Mouse (Mus musculus): Measurements from ENCODE around the gene Kcnj9.

The Kcnj9 gene

DNA sequence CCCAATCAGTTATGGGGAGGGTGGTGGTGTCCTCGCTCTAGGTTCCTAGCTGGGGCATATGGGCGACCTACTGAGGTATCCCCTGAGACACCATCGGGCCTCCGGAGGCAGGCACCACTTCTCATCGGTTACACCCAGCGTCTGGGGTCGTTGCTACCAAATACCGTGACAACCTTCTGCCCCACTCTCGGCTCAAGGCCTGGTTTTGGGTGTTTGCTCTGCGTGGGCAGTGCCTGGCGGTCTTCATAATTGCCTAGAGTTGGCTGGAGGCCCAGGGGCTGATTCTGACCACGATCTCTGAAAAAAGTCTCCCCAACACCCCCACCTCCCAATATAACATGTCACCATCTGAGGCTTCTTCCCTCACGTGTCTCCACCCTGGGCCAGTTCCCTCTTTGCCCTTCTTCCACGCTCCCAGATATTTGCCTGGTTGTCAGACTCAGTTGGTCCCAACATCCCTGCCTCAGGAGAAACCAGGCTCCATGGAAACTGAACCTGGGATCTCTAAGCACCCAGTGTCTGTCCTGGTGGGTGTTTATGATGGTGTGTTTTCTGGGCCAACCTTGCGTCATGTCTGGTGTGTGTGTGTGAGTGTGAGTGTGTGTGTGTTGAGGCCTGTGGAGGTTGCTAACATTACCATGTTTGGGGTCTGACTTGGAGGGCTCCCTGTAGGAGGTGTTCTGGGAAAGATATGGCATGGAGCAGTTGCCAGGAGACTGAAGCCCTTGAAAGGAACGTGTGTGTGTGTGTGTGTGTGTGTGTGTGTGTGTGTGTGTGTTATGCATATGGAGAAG is 16.2 kb downstream of the Kcnj9 start:
- peak in 1 of 2 experiments; percentile 28 for DNase-seq (ENCODE audit: low spot score in 2 of 2)

- peak; percentile 78 to 80 for DNase-seq (ENCODE audit: low spot score in 2 of 2)
These were observed 17.0 kb downstream of the Kcnj9 start for GRCm38 (mm10) chr1:172311921-172312767.

DNA sequence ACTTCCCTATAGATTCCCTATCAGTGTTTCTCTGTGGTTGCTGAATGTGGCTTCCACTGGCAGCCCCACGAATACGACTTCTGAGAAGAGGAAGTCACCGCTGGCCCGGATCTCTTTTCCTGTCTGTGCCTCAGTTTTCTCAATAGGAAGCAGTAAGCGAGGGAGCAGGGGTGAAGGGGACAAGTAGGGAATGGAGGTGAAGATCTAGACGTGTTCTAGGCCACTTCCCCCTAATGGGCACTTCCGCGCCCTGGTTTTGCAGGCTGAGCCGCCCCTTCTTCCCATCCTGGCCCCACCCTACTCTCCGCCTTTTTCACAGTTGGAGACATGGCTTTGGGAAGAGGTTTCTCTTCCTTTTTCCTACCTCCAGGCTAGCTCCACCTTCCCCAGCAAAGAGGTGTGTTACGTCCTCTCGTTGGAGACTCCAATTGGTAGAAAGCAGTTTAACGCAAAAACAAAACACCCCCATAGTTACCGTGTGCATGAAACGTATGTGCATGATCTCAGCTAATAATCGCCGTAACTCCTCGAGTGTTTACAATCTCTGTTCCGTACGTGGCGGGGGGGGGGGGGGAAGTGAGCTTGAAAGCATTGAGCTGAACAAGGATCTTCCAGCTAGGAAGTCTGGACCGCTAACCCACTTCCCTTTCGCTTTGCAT is 17.7 kb downstream of the Kcnj9 start:
- DNase-seq (ENCODE audit: low spot score in 2 of 2) = no peak

GRCm38 (mm10) chr1:172309699-172310398 is 19.3 kb downstream of the Kcnj9 start:
- peak; percentile 68 to 82 for DNase-seq (ENCODE audit: low spot score in 2 of 2)

GRCm38 (mm10) chr1:172308409-172308808 is 20.7 kb downstream of the Kcnj9 start:
- DNase-seq (ENCODE audit: low spot score in 2 of 2) = no peak

DNA sequence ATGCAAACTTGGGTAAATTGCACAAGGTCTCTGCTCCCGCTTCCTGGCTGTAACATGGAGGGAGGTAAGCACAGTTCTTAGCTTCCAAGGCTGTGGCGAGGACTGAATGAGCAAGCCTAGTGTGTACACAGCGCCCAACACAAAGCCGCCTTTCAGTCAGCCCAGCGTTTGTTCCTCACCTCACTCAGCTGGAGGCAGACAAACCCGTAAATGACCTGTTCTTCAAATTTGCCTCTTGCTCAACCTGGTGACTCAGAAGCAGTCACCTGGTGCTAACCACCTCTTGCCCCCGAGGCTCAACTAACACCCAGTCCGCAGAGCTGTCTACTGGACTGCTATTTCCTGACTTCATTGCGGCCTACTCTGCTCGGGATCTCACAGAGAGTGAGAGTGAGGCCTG is 21.2 kb downstream of the Kcnj9 start:
- DNase-seq (ENCODE audit: low spot score in 2 of 2) = no peak

DNA sequence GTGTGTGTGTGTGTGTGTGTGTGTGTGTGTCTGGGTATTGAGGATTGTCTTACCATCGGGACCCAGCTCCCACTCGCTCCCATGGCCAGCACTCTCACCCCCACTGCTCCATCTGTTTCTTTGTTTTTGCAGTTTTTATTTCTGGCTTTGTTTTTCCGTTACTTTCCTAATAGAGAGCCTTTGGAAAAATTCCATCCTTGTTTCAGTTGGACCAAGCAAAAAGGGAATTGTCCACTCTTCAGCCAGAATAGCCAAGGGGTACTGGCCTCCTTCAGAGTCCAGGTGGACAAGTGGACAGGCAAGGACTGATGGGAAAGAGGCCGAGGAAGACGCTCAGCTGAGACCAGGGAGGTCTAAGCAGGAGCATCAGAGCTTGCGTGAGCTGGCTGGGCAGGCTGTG is 22.2 kb downstream of the Kcnj9 start:
- no peak for DNase-seq (ENCODE audit: low spot score in 2 of 2)

- no peak for DNase-seq (ENCODE audit: low spot score in 2 of 2)
These were observed 22.9 kb downstream of the Kcnj9 start for GRCm38 (mm10) chr1:172306196-172306595.

GRCm38 (mm10) chr1:172305635-172306034 is 23.5 kb downstream of the Kcnj9 start:
- DNase-seq (ENCODE audit: low spot score in 2 of 2) = no peak

GRCm38 (mm10) chr1:172305153-172305552 is 24.0 kb downstream of the Kcnj9 start:
- DNase-seq (ENCODE audit: low spot score in 2 of 2) = no peak

DNA sequence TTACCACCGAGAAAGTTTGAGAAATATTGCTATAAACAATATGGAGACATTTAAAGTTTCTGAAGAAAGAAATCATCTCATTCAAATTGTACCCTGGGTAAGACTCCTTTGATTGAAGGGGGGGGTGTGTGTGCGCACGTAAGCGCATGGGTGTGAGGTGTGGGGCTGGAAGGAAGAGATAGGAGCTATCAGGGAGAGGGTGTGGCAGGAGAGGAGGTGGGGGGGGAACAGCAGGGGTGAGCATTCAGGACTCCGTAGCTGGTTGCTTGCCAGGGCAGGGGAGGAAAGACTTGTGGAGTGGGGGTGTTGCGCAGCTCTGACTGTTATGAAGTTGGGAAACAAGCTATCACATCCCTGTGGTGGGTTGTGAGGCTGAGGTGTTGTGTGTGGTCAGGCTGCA is 24.7 kb downstream of the Kcnj9 start:
- no peak for DNase-seq (ENCODE audit: low spot score in 2 of 2)

DNA sequence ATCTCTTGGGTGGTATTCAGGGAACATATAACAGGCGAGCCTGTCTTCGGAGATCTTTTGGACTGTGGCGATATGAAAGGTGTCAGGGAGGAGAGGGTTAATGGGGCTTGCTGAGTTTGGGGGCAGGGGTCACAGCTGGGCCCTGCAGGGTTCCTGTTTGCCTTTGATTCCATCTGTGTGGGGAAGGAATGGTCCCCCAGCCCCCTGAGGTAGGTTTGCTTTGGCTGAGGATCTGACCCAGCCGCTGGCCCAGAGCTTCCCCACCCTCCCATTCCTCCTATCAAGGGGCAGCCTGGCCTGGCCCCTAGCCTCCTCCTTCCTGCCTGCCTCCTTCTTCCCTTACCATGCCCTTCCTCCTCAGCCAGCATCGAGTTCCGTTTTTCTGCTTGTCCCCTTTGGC is 26.3 kb downstream of the Kcnj9 start:
- DNase-seq (ENCODE audit: low spot score in 2 of 2) = no peak

- no peak for DNase-seq (ENCODE audit: low spot score in 2 of 2)
These were observed 26.8 kb downstream of the Kcnj9 start for GRCm38 (mm10) chr1:172302311-172302710.

DNA sequence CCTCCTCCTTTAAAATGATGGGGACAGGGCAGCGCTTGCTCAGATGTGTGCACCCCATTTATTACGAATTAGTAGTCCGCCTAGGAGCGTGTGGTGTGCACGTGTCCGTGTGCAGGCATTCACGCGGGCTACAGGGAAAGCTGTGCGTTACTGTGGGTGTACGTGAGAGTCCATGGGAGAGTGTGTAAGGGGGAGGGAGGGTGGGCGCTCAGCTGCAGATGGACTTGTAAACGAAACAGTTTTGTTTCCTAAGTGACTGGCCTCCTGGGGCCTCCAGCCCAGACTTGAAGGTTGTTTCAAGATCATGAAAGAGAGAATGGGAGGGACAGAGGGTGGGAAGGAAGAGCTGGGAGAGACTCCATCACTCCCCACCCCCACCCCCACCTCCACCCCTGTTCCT is 27.9 kb downstream of the Kcnj9 start:
- no peak for DNase-seq (ENCODE audit: low spot score in 2 of 2)

GRCm38 (mm10) chr1:172300247-172300646 is 28.9 kb downstream of the Kcnj9 start:
- no peak for DNase-seq (ENCODE audit: low spot score in 2 of 2)

GRCm38 (mm10) chr1:172299528-172299927 is 29.6 kb downstream of the Kcnj9 start:
- no peak for DNase-seq (ENCODE audit: low spot score in 2 of 2)

- DNase-seq (ENCODE audit: low spot score in 2 of 2) = no peak
These were observed 31.2 kb downstream of the Kcnj9 start, which contains the start of gene Atp1a2 for GRCm38 (mm10) chr1:172297611-172298537. Gene Atp1a2, minus strand, starts transcription at chr1:172298064.

- no peak for DNase-seq (ENCODE audit: low spot score in 2 of 2)
These were observed 32.2 kb downstream of the Kcnj9 start for GRCm38 (mm10) chr1:172296816-172297510.

DNA sequence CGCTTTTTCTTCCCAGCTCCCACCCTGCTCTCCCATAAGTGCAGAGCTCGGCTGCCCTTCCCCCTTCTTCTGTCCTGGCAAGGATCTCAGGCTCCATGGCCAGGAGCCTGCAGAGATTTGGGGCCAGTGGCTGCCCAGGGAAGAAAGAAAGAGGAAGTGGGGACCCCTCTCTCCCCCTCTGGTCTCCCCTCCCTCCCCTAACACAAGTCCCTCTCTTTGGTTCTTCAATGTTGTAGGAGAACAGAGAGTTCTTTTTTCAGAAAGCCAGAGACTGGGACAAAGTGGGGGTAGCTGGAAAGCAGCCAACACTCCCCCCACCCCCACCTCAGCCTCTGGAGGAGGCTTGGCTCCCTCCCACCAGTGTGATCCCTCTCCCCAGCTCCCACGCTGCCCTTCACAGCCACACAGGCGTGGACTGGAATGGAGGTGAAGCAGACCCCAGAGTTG is 33.3 kb downstream of the Kcnj9 start:
- no peak for DNase-seq (ENCODE audit: low spot score in 2 of 2)

GRCm38 (mm10) chr1:172293449-172293848 is 35.7 kb downstream of the Kcnj9 start:
- no peak for DNase-seq (ENCODE audit: low spot score in 2 of 2)
